Mouse (Mus musculus): ENCODE measurements around the gene Kirrel. TPM values are rescaled to one million over a fixed set of nuclear protein-coding genes. Genes with fewer than 3 reads are reported as not detected.

Kirrel gene
- total RNA-seq, 2 experiments from 2014 or later: 5.7 to 5.8 TPM

GRCm38 (mm10) chr3:87038500-87038899, 136.0 kb downstream of the Kirrel start:
- DNase-seq (ENCODE audit: extremely low spot score in 1 of 2, low spot score in 2 of 2): no peak
- intact Hi-C loops (cut with DNase I): no loop called here

- no peak for DNase-seq (ENCODE audit: extremely low spot score in 1 of 2, low spot score in 2 of 2)
- intact Hi-C loops (cut with DNase I): loop anchor here (5.0 kb wide), 2 partner anchors 468 to 528 kb away; no protein-coding TSS in a partner anchor
Observed at GRCm38 (mm10) chr3:87034061-87034460, 140.5 kb downstream of the Kirrel start.

GRCm38 (mm10) chr3:87033357-87033756, 141.2 kb downstream of the Kirrel start:
- intact Hi-C loops (cut with DNase I): loop anchor here (2.0 to 5.0 kb wide), 3 partner anchors 141 to 529 kb away; partner anchors contain the start of gene Kirrel
- DNase-seq (ENCODE audit: extremely low spot score in 1 of 2, low spot score in 2 of 2): peak; percentile 62 to 78

- intact Hi-C loops (cut with DNase I): loop anchor here (5.0 kb wide), 2 partner anchors 471 to 531 kb away; no protein-coding TSS in a partner anchor
- DNase-seq (ENCODE audit: extremely low spot score in 1 of 2, low spot score in 2 of 2): peak; percentile 61 to 68
Observed at GRCm38 (mm10) chr3:87030855-87031254, 143.7 kb downstream of the Kirrel start.

Other genes starting within 250 kb of the Kirrel start
- 1 to 10 TPM; 2.1 to 3.0 TPM for gene Cd1d1, start 175.3 kb downstream of the Kirrel start, total RNA-seq (2021)
- 10 to 100 TPM; 27.2 to 36.4 TPM for gene Fcrls, start 89.0 kb upstream of the Kirrel start, total RNA-seq (2021)
- gene Cd5l, start 183.1 kb upstream of the Kirrel start, total RNA-seq (2021): not detected
- under 1 TPM; 0.24 to 0.61 TPM for gene Fcrl1, start 201.6 kb upstream of the Kirrel start, total RNA-seq (2021)

All from left cerebral cortex, postnatal 10 days (tissue).